Mouse (Mus musculus) lung, postnatal 0 days (tissue): ENCODE results near the gene Gm42878.

ENCODE experiments used
- CTCF ChIP-seq: IDR thresholded peaks from 2 replicates; pipeline ENCODE4 v1.5.1; 2016; ENCODE audit warnings: antibody characterized with exemption, mild to moderate bottlenecking
- EP300 ChIP-seq: IDR thresholded peaks from 2 replicates; pipeline ENCODE4 v1.6.1; 2016; ENCODE audit warnings: antibody characterized with exemption, mild to moderate bottlenecking, control low read depth

GRCm38 (mm10) chr5:121575867-121576266 lies 30.6 kb upstream of the Gm42878 start:
- TF ChIP-seq EP300 (no peak), CTCF (no peak)
